Mouse (Mus musculus): ENCODE results near the gene Tnrc6c.

DNA sequence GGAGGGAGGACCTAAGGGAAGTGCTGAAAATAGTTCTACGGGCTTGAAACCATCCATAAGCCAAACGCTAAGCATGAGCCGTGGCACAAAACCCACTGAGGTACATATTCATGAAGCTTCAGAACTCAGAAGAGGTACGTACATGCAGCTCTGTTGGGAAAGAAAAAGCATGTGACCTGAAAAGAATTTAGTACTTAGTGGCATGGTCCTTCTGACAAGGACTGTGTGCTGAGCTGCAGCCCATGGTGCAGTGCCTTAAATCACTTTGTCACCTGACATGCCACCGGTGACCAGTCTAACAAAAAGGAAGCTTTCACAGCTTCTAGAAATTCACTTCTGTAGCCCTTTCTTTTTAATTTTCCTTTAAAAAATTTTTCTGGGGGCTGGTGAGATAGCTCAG is 40.0 kb downstream of the Tnrc6c start:
- TF ChIP-seq EP300 (IDR thresholded peaks at IDR 0.05; ENCODE audit: low read length) = no peak
- no peak for TF ChIP-seq ZKSCAN1 (IDR thresholded peaks at IDR 0.05; ENCODE audit: borderline replicate concordance, low read depth, low read length)
